Mouse (Mus musculus) intestine, embryonic 16.5 days (tissue): ENCODE data around the gene Ap2b1. TPM values are rescaled to one million over a fixed set of nuclear protein-coding genes. Genes with fewer than 3 reads are reported as not detected.
"Not testable (repeated sequence)": the region's sequence is repeated elsewhere in the genome, so short reads cannot be mapped to it uniquely, and the experiment has no call there.

ENCODE experiments used
- ATAC-seq: fragments of 200-750 bp; cut with Nextera tagmentation; 2 replicates; pipeline ENCODE4 v1.8.0; 2017; ENCODE audit warnings: moderate TSS enrichment, moderate library complexity
- H3K27ac ChIP-seq: fragments of 300-500 bp; sonication (generic); 2 replicates; pipeline ENCODE4 v1.5.1; 2014; ENCODE audit warnings: mild to moderate bottlenecking, low read length
- H3K27me3 ChIP-seq: fragments of 300-500 bp; sonication (generic); replicated peaks from 2 replicates; pipeline ENCODE4 v1.6.1; 2014; ENCODE audit warnings: low read length, control low read depth, mixed read lengths; ENCODE audit not compliant: control insufficient read depth, insufficient read depth
- H3K36me3 ChIP-seq: fragments of 300-500 bp; sonication (generic); 2 replicates; pipeline ENCODE4 v1.6.1; 2014; ENCODE audit warnings: low read length, control low read depth; ENCODE audit not compliant: control insufficient read depth, insufficient read depth
- H3K4me1 ChIP-seq: fragments of 300-500 bp; sonication (generic); 2 replicates; pipeline ENCODE4 v1.6.1; 2014; ENCODE audit warnings: low read length, control low read depth, mixed read lengths; ENCODE audit not compliant: control insufficient read depth, insufficient read depth
- H3K4me2 ChIP-seq: fragments of 300-500 bp; sonication (generic); 2 replicates; pipeline ENCODE4 v1.6.1; 2014; ENCODE audit warnings: low read depth, low read length, control low read depth
- H3K4me3 ChIP-seq: fragments of 300-500 bp; sonication (generic); 2 replicates; pipeline ENCODE4 v1.5.1; 2014; ENCODE audit warnings: mild to moderate bottlenecking, low read length
- H3K9ac ChIP-seq: fragments of 300-500 bp; sonication (generic); 2 replicates; pipeline ENCODE4 v1.6.1; 2014; ENCODE audit warnings: low read depth, low read length
- H3K9me3 ChIP-seq: fragments of 300-500 bp; sonication (generic); 2 replicates; pipeline ENCODE4 v1.6.1; 2016; ENCODE audit warnings: low read length, control low read depth; ENCODE audit not compliant: control insufficient read depth
- WGBS: fragments of 180-500 bp; shearing (Covaris S2); extraction: QIAGEN DNeasy Blood & Tissue Kit; methylation state at CpG from one replicate; pipeline ENCODE4 v1.1.7; 2014; 5-methylcytosine and 5-hydroxymethylcytosine counted together
- polyA plus RNA-seq: library from polyadenylated mRNA; unstranded; fragments of >200 nt; fragmentation: Nextera tagmentation; extraction: Ambion mirVana; gene quantifications from 2 replicates; pipeline ENCODE4 v1.2.1, GENCODE M21; 2015

The Ap2b1 gene
- polyA plus RNA-seq, 1 experiment from 2014 or later: 46.3 TPM

GRCm38 (mm10) chr11:83306700-83307253 lies 8.0 kb downstream of the Ap2b1 start:
- no peak for ATAC-seq
- WGBS: 72% methylated on average over 4 of the region's 4 CpGs
- no peaks in the 10 kb centered on the region for H3K9me3 ChIP-seq

GRCm38 (mm10) chr11:83312471-83312870 lies 13.6 kb downstream of the Ap2b1 start:
- Histone ChIP-seq H3K9ac (no peak overlapping the region), H3K4me1 (no peaks in the 10 kb centered on the region), H3K27ac (no peak overlapping the region), H3K9me3 (no peaks in the 10 kb centered on the region), H3K36me3 (no peaks in the 10 kb centered on the region), H3K4me3 (no peak overlapping the region), H3K27me3 (no peaks in the 10 kb centered on the region), H3K4me2 (no peak overlapping the region)
- no peak for ATAC-seq
- 77% methylated on average over 5 of the region's 5 CpGs for WGBS

More at GRCm38 (mm10) chr11:83306700-83307253, 8.0 kb downstream of the Ap2b1 start:
- Histone ChIP-seq H3K4me1 (peaks cover 15% of the 10 kb centered on the region), H3K36me3 (no peaks in the 10 kb centered on the region), H3K27ac (no peak overlapping the region), H3K9ac (no peak overlapping the region), H3K4me2 (no peak overlapping the region), H3K4me3 (no peak overlapping the region), H3K27me3 (no peaks in the 10 kb centered on the region)

GRCm38 (mm10) chr11:83319048-83319447 lies 20.2 kb downstream of the Ap2b1 start:
- 80% methylated on average over 4 of the region's 4 CpGs for WGBS
- no peaks in the 10 kb centered on the region for H3K4me1 ChIP-seq
- ATAC-seq: no peak
- H3K4me3 ChIP-seq: no peak overlapping the region
- H3K27me3 ChIP-seq: no peaks in the 10 kb centered on the region
- peaks cover 7% of the 10 kb centered on the region; the same call in 1 of the 2 replicates for H3K36me3 ChIP-seq
- H3K4me2 ChIP-seq: no peak overlapping the region
- no peak overlapping the region for H3K9ac ChIP-seq
- H3K27ac ChIP-seq: no peak overlapping the region
- no peaks in the 10 kb centered on the region for H3K9me3 ChIP-seq

GRCm38 (mm10) chr11:83326692-83327091 lies 27.9 kb downstream of the Ap2b1 start:
- not testable (repeated sequence) for H3K4me1 ChIP-seq, H3K9me3 ChIP-seq, H3K9ac ChIP-seq, H3K27ac ChIP-seq, H3K4me3 ChIP-seq, ATAC-seq, H3K27me3 ChIP-seq, H3K4me2 ChIP-seq
- WGBS: 88% methylated on average over 3 of the region's 3 CpGs
- peaks cover 11% of the 10 kb centered on the region; the same call in 1 of the 2 replicates for H3K36me3 ChIP-seq

- Histone ChIP-seq H3K4me2 (no peak overlapping the region), H3K9ac (no peak overlapping the region), H3K36me3 (0 out of 2 replicates have a peak, but pooled peaks cover 4% of the 10 kb centered on the region), H3K27ac (no peak overlapping the region), H3K4me3 (no peak overlapping the region), H3K4me1 (no peaks in the 10 kb centered on the region), H3K27me3 (no peaks in the 10 kb centered on the region), H3K9me3 (no peaks in the 10 kb centered on the region)
- no peak for ATAC-seq
- 59% methylated on average over 3 of the region's 3 CpGs for WGBS
Observed at GRCm38 (mm10) chr11:83327427-83327826, 28.6 kb downstream of the Ap2b1 start.

GRCm38 (mm10) chr11:83335826-83336225 lies 37.0 kb downstream of the Ap2b1 start:
- no peak overlapping the region for H3K9ac ChIP-seq
- H3K27me3 ChIP-seq: no peaks in the 10 kb centered on the region
- no peak for ATAC-seq
- no peaks in the 10 kb centered on the region for H3K9me3 ChIP-seq
- H3K4me1 ChIP-seq: no peaks in the 10 kb centered on the region
- no peak overlapping the region for H3K4me2 ChIP-seq
- 88% methylated on average over 7 of the region's 7 CpGs for WGBS
- peaks cover 8% of the 10 kb centered on the region; the same call in 1 of the 2 replicates for H3K36me3 ChIP-seq
- H3K4me3 ChIP-seq: no peak overlapping the region
- H3K27ac ChIP-seq: no peak overlapping the region

GRCm38 (mm10) chr11:83339705-83340104 lies 40.9 kb downstream of the Ap2b1 start:
- Histone ChIP-seq H3K9me3 (no peaks in the 10 kb centered on the region), H3K4me1 (no peaks in the 10 kb centered on the region), H3K36me3 (peaks cover 11% of the 10 kb centered on the region), H3K9ac (no peak overlapping the region), H3K4me2 (no peak overlapping the region), H3K27ac (no peak overlapping the region), H3K27me3 (no peaks in the 10 kb centered on the region), H3K4me3 (no peak overlapping the region)
- no peak for ATAC-seq
- 71% methylated on average over 2 of the region's 2 CpGs for WGBS

- H3K4me1 ChIP-seq: no peaks in the 10 kb centered on the region
- no peaks in the 10 kb centered on the region for H3K27me3 ChIP-seq
- no peak overlapping the region for H3K9ac ChIP-seq
- no peak for ATAC-seq
- peaks cover 11% of the 10 kb centered on the region for H3K36me3 ChIP-seq
- no peaks in the 10 kb centered on the region for H3K9me3 ChIP-seq
- H3K4me3 ChIP-seq: no peak overlapping the region
- H3K4me2 ChIP-seq: no peak overlapping the region
- WGBS: 78% methylated on average over 3 of the region's 3 CpGs
- H3K27ac ChIP-seq: no peak overlapping the region
Observed at GRCm38 (mm10) chr11:83341716-83342245, 43.0 kb downstream of the Ap2b1 start.

GRCm38 (mm10) chr11:83355428-83355827 lies 56.6 kb downstream of the Ap2b1 start:
- ATAC-seq: no peak
- Histone ChIP-seq H3K27ac (no peak overlapping the region), H3K9me3 (no peaks in the 10 kb centered on the region), H3K36me3 (peaks cover 11% of the 10 kb centered on the region; the same call in 1 of the 2 replicates), H3K4me2 (no peak overlapping the region), H3K27me3 (no peaks in the 10 kb centered on the region), H3K4me1 (no peaks in the 10 kb centered on the region), H3K9ac (no peak overlapping the region), H3K4me3 (no peak overlapping the region)
- 87% methylated on average over 5 of the region's 5 CpGs for WGBS

GRCm38 (mm10) chr11:83357421-83357820 lies 58.6 kb downstream of the Ap2b1 start:
- Histone ChIP-seq H3K4me2 (no peak overlapping the region), H3K4me3 (no peak overlapping the region), H3K9ac (no peak overlapping the region), H3K4me1 (no peaks in the 10 kb centered on the region), H3K9me3 (no peaks in the 10 kb centered on the region), H3K36me3 (peaks cover 6% of the 10 kb centered on the region; the same call in 1 of the 2 replicates), H3K27ac (no peak overlapping the region), H3K27me3 (no peaks in the 10 kb centered on the region)
- 75% methylated on average over 3 of the region's 3 CpGs for WGBS
- ATAC-seq: no peak
